Mouse (Mus musculus): Measurements from ENCODE around the gene Ppp4r3a.

GRCm38 (mm10) chr12:101083076-101083838, at the start of gene Ppp4r3a:
- TF ChIP-seq TAL1 (IDR thresholded peaks at IDR 0.05; ENCODE audit: low read length) (no peak), GATA1 (IDR thresholded peaks at IDR 0.05; ENCODE audit: low read length) (no peak)

Measured in erythroblast, embryonic 14.5 days (primary cell).